Mouse (Mus musculus) myocyte (in vitro differentiated cells): Measurements from ENCODE around the gene Myh9.

Experiments used
- CEBPB ChIP-seq: IDR thresholded peaks from 2 replicates; pipeline ENCODE4 v1.6.1; 2011; ENCODE audit warnings: mild to moderate bottlenecking, moderate library complexity; ENCODE audit not compliant: poor library complexity, insufficient read depth, severe bottlenecking
- E2F4 ChIP-seq: IDR thresholded peaks from one replicate; pipeline ENCODE4 v1.6.1; 2011; ENCODE audit warnings: mild to moderate bottlenecking, control low read depth, moderate library complexity; ENCODE audit not compliant: insufficient read depth
- MAX ChIP-seq: IDR thresholded peaks from one replicate; pipeline ENCODE4 v1.6.1; 2011; ENCODE audit warnings: low read depth, mild to moderate bottlenecking, control low read depth
- MYOG ChIP-seq, 3 experiments: IDR thresholded peaks; one replicate each; pipeline ENCODE4 v1.6.1; 2011; ENCODE audit warnings: control low read depth in 2 of 3, low read depth in 2 of 3, mild to moderate bottlenecking in 2 of 3; ENCODE audit not compliant: insufficient read length in 2 of 3, control insufficient read depth in 1 of 3, insufficient read depth in 1 of 3
- POLR2A ChIP-seq: IDR thresholded peaks from one replicate; pipeline ENCODE4 v1.6.1; 2011; ENCODE audit warnings: low read depth, mild to moderate bottlenecking, control low read depth, moderate library complexity; ENCODE audit not compliant: insufficient read length
- POLR2AphosphoS2 ChIP-seq: IDR thresholded peaks from one replicate; pipeline ENCODE4 v1.6.1; 2011; ENCODE audit warnings: low read depth, control low read depth; ENCODE audit not compliant: insufficient read length

- TF ChIP-seq POLR2A = peak; percentile 62
- TF ChIP-seq MAX = no peak
- TF ChIP-seq MYOG (IDR thresholded peaks at IDR 0.05; ENCODE audit: control insufficient read depth in 1 of 3, insufficient read depth in 1 of 3, insufficient read length in 2 of 3, low read depth in 2 of 3) = no peak
- peak; percentile 54; the same call in 1 of the 2 replicates for TF ChIP-seq CEBPB
- peak; percentile 86 for TF ChIP-seq POLR2AphosphoS2
- no peak for TF ChIP-seq E2F4
Observed at GRCm38 (mm10) chr15:77800511-77800910, 41.5 kb downstream of the Myh9 start.
